In the genomic region with DNA sequence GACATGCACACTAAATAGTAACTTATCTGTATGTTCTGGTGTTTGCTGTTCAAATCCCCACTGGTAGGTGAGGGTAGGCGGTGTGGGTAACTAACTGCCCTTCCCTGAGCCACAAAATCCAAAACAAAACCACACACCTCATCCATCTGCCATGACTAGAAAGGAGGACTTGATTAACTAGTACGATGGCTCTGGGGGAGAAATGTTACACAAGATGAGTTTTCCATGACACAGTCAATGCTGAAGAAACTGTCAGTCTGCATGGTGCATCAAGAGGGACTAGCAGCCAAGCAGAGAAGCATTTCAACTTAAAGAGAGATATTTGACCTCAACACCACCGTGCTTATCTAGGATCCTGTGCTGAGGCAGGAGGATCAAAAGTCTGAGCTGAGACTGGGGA, we compare ENCODE assay signal across 35 mouse cellular contexts. TPM values are rescaled to one million over a fixed set of nuclear protein-coding genes. Genes with fewer than 3 reads are reported as not detected.
"Had no signal": no experiment of that assay in that cellular context is flagged by ENCODE, and none has a peak within 500 bp of the region (broad histone marks: within the 10 kb centered on the region; RNA-seq: fewer than 3 reads in every experiment).

No protein-coding gene starts in this region.

- H3K9me3 ChIP-seq: heart, embryonic 15.5 days; limb, embryonic 15.5 days had no signal

- H3K36me3 ChIP-seq: heart, embryonic 13.5 days; heart, embryonic 15.5 days; hindbrain, embryonic 10.5 days; hindbrain, embryonic 12.5 days; kidney, embryonic 15.5 days; limb, embryonic 13.5 days; limb, embryonic 15.5 days; liver, embryonic 12.5 days had no signal

- ATAC-seq: hindbrain, embryonic 16.5 days; intestine, embryonic 16.5 days; liver, embryonic 12.5 days had no signal

- H3K27me3 ChIP-seq: heart, embryonic 13.5 days; heart, embryonic 15.5 days; hindbrain, embryonic 12.5 days; kidney, embryonic 15.5 days; limb, embryonic 13.5 days; limb, embryonic 15.5 days; liver, embryonic 12.5 days had no signal

- H3K4me3 ChIP-seq: heart, adult 2 months; heart, embryonic 13.5 days; heart, embryonic 15.5 days; hindbrain, embryonic 10.5 days; hindbrain, embryonic 12.5 days; kidney, embryonic 15.5 days; limb, embryonic 13.5 days; limb, embryonic 15.5 days; liver, embryonic 12.5 days had no signal

- DNase-seq: gastrocnemius, postnatal 14 days; gastrocnemius, postnatal 36 days; heart, adult 2 months; heart, postnatal 4 days; kidney, adult 11 months; kidney, adult 2 months; kidney, adult 9 months; kidney, postnatal 14 days; kidney, postnatal 36 days; layer of hippocampus, adult 9-11 months; layer of hippocampus, postnatal 36 days; left cerebral cortex, postnatal 4 days had no signal

RNA-seq across cellular contexts. Expression of a gene that starts 36.0 kb away (rescaled TPM):
- total RNA-seq: layer of hippocampus, adult 18-20 months; layer of hippocampus, adult 8-10 months; layer of hippocampus, postnatal 14 days; layer of hippocampus, postnatal 36 days; left cerebral cortex, adult 18-20 months; left cerebral cortex, adult 8-10 months; left cerebral cortex, postnatal 10 days; left cerebral cortex, postnatal 25 days; left cerebral cortex, postnatal 4 days; liver, adult 2 months had no signal
- polyA plus RNA-seq: gonadal fat pad, adult 2 months; heart, adult 2 months; heart, embryonic 11.5 days; heart, embryonic 13.5 days; heart, postnatal 0 days; hindbrain, embryonic 14.5 days; hindbrain, embryonic 16.5 days; intestine, embryonic 14.5 days; intestine, embryonic 16.5 days; kidney, adult 2 months; liver, adult 2 months; liver, embryonic 12.5 days had no signal
